Mouse (Mus musculus): ENCODE measurements at regions not wholly inside any gene's neighbourhood (a gene's known extent, or its start where the extent isn't known, plus 50 kb on each side); places are given as distances from the start of the nearest gene placed in this dataset.

DNA sequence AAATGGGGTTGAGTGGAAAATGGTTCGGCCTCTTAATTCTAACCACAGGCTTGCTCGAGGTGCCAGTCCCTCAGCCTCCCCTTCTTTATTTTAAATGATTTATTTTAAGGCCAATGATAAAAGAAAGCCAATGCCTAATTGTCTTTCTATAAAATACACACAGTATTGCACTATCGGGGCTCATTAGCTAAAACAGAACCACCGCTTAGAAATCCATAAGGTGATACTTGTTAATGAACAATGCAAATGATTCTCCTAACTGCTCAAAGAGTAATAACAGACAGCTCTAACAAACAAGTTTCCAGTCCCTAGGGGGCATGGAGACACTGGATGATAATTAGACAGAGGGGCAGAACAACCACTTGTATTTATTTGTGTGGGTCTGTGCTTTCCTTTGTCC lies 58.8 kb downstream of the Emx2 start:
- Histone ChIP-seq H3K79me2 (ENCODE audit: control insufficient read depth, insufficient read depth, low read length, poor library complexity) (no peaks in the 10 kb centered on the region), H3K9me3 (replicated peaks; ENCODE audit: insufficient read depth, low read length) (no peaks in the 10 kb centered on the region), H3K27me3 (ENCODE audit: control insufficient read depth in 1 of 2, insufficient read depth in 2 of 2, low read length in 2 of 2) (peaks cover 0 to 2% of the 10 kb centered on the region in 2 experiments), H3K36me3 (ENCODE audit: control insufficient read depth in 1 of 2, insufficient read depth in 2 of 2, low read length in 2 of 2) (no peaks in the 10 kb centered on the region), H3K9ac (ENCODE audit: control insufficient read depth, low read depth, low read length, poor library complexity, severe bottlenecking) (no peak overlapping the region), H3K4me1 (ENCODE audit: control insufficient read depth in 1 of 2, insufficient read depth in 2 of 2, low read length in 2 of 2) (no peaks in the 10 kb centered on the region), H3K27ac (ENCODE audit: control insufficient read depth, low read depth, low read length) (no peak overlapping the region), H3K4me3 (ENCODE audit: control insufficient read depth in 1 of 2, insufficient read depth in 1 of 2, low read depth in 2 of 2, low read length in 2 of 2) (no peak overlapping the region)
- no peak for TF ChIP-seq ELF1 (IDR thresholded peaks at IDR 0.05; ENCODE audit: low read depth, low read length)
- TF ChIP-seq TBP (IDR thresholded peaks at IDR 0.05; ENCODE audit: low read depth, low read length), result no peak
- no peak for TF ChIP-seq GATA1 (IDR thresholded peaks at IDR 0.05; ENCODE audit: low read depth, low read length)
- no peak for TF ChIP-seq RCOR1 (IDR thresholded peaks at IDR 0.05; ENCODE audit: low read depth, low read length)
- no peak for TF ChIP-seq UBTF (IDR thresholded peaks at IDR 0.05; ENCODE audit: borderline replicate concordance, insufficient read depth, low read depth, low read length)
- no peak for TF ChIP-seq EP300 (IDR thresholded peaks at IDR 0.05; ENCODE audit: low read depth in 1 of 2, low read length in 2 of 2)
- TF ChIP-seq MAX (IDR thresholded peaks at IDR 0.05; ENCODE audit: low read length), result no peak
- no peak for DNase-seq (ENCODE audit: low read depth, low spot score)

DNA sequence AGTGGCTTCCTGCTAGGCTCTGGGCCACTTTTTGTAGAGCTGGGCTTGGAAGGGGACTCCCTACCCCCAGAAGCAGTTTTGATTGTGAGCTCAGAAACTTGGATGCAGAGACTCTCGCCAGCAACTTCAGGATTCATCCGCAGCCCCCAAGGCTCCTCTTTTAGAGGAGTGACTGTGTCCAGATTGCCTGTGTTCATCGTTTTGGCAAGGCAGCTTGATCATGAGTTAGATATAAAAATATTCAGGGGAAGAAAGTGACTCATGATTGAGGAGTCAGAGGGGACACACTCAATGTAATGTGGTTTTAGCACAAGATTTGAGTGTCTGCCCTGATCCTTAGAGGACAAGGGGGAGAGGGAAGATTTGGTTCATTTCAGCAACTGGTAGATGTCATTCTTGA lies 61.0 kb downstream of the Emx2 start:
- no peaks in the 10 kb centered on the region for H3K9me3 ChIP-seq (replicated peaks; ENCODE audit: insufficient read depth, low read length)
- H3K36me3 ChIP-seq (ENCODE audit: control insufficient read depth in 1 of 2, insufficient read depth in 2 of 2, low read length in 2 of 2), result no peaks in the 10 kb centered on the region
- H3K9ac ChIP-seq (ENCODE audit: control insufficient read depth, low read depth, low read length, poor library complexity, severe bottlenecking), result no peak overlapping the region
- no peaks in the 10 kb centered on the region for H3K79me2 ChIP-seq (ENCODE audit: control insufficient read depth, insufficient read depth, low read length, poor library complexity)
- H3K27ac ChIP-seq (ENCODE audit: control insufficient read depth, low read depth, low read length), result no peak overlapping the region
- DNase-seq (ENCODE audit: low read depth, low spot score), result no peak
- H3K4me3 ChIP-seq (ENCODE audit: control insufficient read depth in 1 of 2, insufficient read depth in 1 of 2, low read depth in 2 of 2, low read length in 2 of 2), result no peak overlapping the region
- peaks cover 0 to 1% of the 10 kb centered on the region in 2 experiments; a peak in 2 of 4 replicates for H3K27me3 ChIP-seq (ENCODE audit: control insufficient read depth in 1 of 2, insufficient read depth in 2 of 2, low read length in 2 of 2)
- no peaks in the 10 kb centered on the region for H3K4me1 ChIP-seq (ENCODE audit: control insufficient read depth in 1 of 2, insufficient read depth in 2 of 2, low read length in 2 of 2)
- TF ChIP-seq MYB (IDR thresholded peaks at IDR 0.05; ENCODE audit: low read depth, low read length) (no peak), E2F4 (IDR thresholded peaks at IDR 0.05; ENCODE audit: borderline replicate concordance, low read depth, low read length) (no peak), EP300 (IDR thresholded peaks at IDR 0.05; ENCODE audit: low read depth in 1 of 2, low read length in 2 of 2) (no peak), TAL1 (IDR thresholded peaks at IDR 0.05; ENCODE audit: low read length) (no peak), KAT2A (conservative IDR thresholded peaks at IDR 0.05; ENCODE audit: low read depth, low read length) (no peak), BHLHE40 (IDR thresholded peaks at IDR 0.05; ENCODE audit: borderline replicate concordance, low read depth, low read length) (no peak), POLR2AphosphoS2 (IDR thresholded peaks at IDR 0.05; ENCODE audit: low read length) (no peak), MYC (IDR thresholded peaks at IDR 0.05; ENCODE audit: low read depth, low read length) (no peak), CHD1 (IDR thresholded peaks at IDR 0.05; ENCODE audit: low read depth, low read length) (no peak), MXI1 (IDR thresholded peaks at IDR 0.05; ENCODE audit: low read depth, low read length) (no peak), JUND (IDR thresholded peaks at IDR 0.05; ENCODE audit: low read depth, low read length) (no peak), POLR2A (IDR thresholded peaks at IDR 0.05; ENCODE audit: control insufficient read depth in 1 of 2, insufficient read depth in 1 of 2, low read depth in 1 of 2, low read length in 2 of 2, poor library complexity in 1 of 2) (no peak), RAD21 (IDR thresholded peaks at IDR 0.05; ENCODE audit: low read depth, low read length) (no peak), SIN3A (IDR thresholded peaks at IDR 0.05; ENCODE audit: low read length) (no peak), RCOR1 (IDR thresholded peaks at IDR 0.05; ENCODE audit: low read depth, low read length) (no peak)
